Mouse (Mus musculus) neural tube, embryonic 12.5 days (tissue): ENCODE measurements around the gene Ccdc173. TPM values are rescaled to one million over a fixed set of nuclear protein-coding genes. Genes with fewer than 3 reads are reported as not detected.

Source experiments
- ATAC-seq: fragments of 200-750 bp; cut with Nextera tagmentation; 2 replicates; pipeline ENCODE4 v1.8.0; 2017; ENCODE audit warnings: low read depth, mild to moderate bottlenecking, moderate TSS enrichment, moderate library complexity; ENCODE audit not compliant: low FRiP score
- H3K27ac ChIP-seq: fragments of 300-500 bp; sonication (generic); 2 replicates; pipeline ENCODE4 v1.5.1; 2016
- H3K27me3 ChIP-seq: fragments of 300-500 bp; sonication (generic); replicated peaks from 2 replicates; pipeline ENCODE4 v1.6.1; 2016; ENCODE audit warnings: mild to moderate bottlenecking
- H3K36me3 ChIP-seq: fragments of 300-500 bp; sonication (generic); 2 replicates; pipeline ENCODE4 v1.6.1; 2016; ENCODE audit warnings: mild to moderate bottlenecking
- H3K4me1 ChIP-seq: fragments of 300-500 bp; sonication (generic); 2 replicates; pipeline ENCODE4 v1.6.1; 2016
- H3K4me2 ChIP-seq: fragments of 300-500 bp; sonication (generic); replicated peaks from 2 replicates; pipeline ENCODE4 v1.6.1; 2016; ENCODE audit warnings: mild to moderate bottlenecking
- H3K4me3 ChIP-seq: fragments of 300-500 bp; sonication (generic); 2 replicates; pipeline ENCODE4 v1.5.1; 2016
- H3K9ac ChIP-seq: fragments of 300-500 bp; sonication (generic); 2 replicates; pipeline ENCODE4 v1.6.1; 2016; ENCODE audit warnings: mild to moderate bottlenecking
- H3K9me3 ChIP-seq: fragments of 300-500 bp; sonication (generic); 2 replicates; pipeline ENCODE4 v1.6.1; 2016; ENCODE audit warnings: mild to moderate bottlenecking
- WGBS: fragments of 180-500 bp; shearing (Covaris S2); methylation state at CpG from one replicate; pipeline ENCODE4 v1.1.7; 2016; 5-methylcytosine and 5-hydroxymethylcytosine counted together
- polyA plus RNA-seq: library from polyadenylated mRNA; unstranded; fragments of >200 nt; fragmentation: Nextera tagmentation; extraction: Ambion mirVana; gene quantifications from 2 replicates; pipeline ENCODE4 v1.2.1, GENCODE M21; 2016

The Ccdc173 gene
- polyA plus RNA-seq, 1 experiment from 2014 or later = 4.7 TPM

DNA sequence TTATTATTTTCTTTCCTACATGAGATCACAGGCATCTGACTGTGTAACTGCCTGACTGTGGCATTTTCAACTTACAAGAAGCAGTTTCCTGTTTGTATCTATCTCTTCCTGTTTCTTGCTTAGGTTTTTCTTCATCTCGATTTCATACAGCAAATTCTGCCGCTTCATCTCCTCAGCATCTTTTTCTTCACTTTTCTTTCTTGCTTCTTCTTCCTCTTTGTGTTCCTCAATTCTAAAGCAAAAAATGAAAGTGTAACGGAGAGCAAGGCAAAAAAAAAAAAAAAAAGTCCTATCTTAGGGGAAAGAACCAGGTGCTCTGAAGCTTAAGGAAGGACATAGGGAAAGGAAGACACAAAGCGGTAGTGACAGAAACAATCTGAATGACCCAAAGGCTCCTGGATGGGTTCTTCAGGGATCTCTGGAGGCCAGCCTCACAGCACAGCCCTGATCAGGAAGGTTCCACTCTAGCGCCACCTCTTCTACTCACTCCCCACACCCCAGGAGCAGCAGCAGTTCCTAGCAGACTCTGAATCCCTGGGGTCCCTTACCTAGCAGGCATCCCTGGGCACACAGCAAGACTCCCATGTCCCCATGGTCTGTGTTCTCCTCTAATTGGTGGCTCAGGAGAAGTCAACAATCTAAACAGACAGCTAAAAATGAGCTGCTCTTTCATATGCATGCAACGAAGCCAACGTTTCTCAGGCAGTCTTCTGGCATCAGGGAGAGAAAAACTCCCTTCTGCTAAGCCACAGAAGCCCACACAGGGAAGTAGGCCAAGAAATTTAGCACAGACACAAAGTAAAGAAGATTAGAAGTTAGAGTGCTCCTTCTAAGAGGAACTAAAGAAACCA, 11.2 kb downstream of the Ccdc173 start:
- 73% methylated on average over 7 of the region's 7 CpGs for WGBS
- H3K36me3 ChIP-seq = peaks cover 18% of the 10 kb centered on the region
- H3K27ac ChIP-seq = no peak overlapping the region
- no peak for ATAC-seq
- H3K4me1 ChIP-seq = no peaks in the 10 kb centered on the region
- no peak overlapping the region for H3K4me2 ChIP-seq
- no peak overlapping the region for H3K9ac ChIP-seq
- H3K4me3 ChIP-seq = no peak overlapping the region
- no peaks in the 10 kb centered on the region for H3K9me3 ChIP-seq
- no peaks in the 10 kb centered on the region for H3K27me3 ChIP-seq

DNA sequence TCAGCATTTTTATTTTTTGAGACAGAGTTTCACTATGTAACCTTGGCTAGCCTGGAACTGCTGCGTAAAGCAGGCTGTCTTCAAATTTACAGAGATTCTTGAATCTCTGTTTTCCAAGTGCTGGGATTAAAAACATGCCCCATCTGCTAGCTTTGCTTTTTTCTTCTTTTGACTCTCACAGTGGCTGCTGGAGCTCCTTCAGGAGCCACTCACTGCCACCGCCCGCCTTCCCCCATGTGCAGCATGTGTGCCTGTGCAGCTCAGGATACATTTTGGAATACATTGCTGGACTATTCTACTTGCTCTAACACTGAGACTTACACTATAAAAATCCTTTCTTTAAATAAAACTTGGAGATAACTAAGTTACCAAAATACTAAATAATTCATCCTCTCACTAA, 16.0 kb downstream of the Ccdc173 start:
- Histone ChIP-seq H3K27me3 (no peaks in the 10 kb centered on the region), H3K4me2 (no peak overlapping the region), H3K9me3 (no peaks in the 10 kb centered on the region), H3K4me1 (no peaks in the 10 kb centered on the region), H3K36me3 (peaks cover 11% of the 10 kb centered on the region), H3K9ac (no peak overlapping the region), H3K27ac (no peak overlapping the region), H3K4me3 (no peak overlapping the region)
- no peak for ATAC-seq
- 96% methylated on average over 3 of the region's 3 CpGs for WGBS

DNA sequence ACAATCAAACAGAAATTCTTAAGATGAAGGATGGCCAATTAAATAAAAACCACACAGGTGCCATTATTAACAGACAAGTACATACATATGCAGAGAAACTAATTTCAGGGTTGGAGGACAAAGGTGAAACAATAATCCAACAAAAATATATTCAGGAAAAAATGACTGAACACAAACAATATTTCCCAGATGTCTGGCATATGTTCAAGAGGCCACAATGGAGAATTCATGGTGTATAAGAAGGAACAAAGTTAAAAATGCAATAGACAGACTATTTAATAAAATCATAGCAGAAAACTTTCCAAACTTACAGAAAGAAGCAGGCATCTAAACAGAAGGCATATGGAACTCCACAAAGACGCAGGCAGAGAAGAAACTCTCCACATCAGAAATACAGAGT, 24.7 kb downstream of the Ccdc173 start:
- no peaks in the 10 kb centered on the region for H3K27me3 ChIP-seq
- ATAC-seq = no peak
- WGBS = 76% methylated on average over 1 of the region's 1 CpGs
- no peaks in the 10 kb centered on the region for H3K9me3 ChIP-seq
- H3K4me3 ChIP-seq = no peak overlapping the region
- H3K4me2 ChIP-seq = no peak overlapping the region
- no peak overlapping the region for H3K9ac ChIP-seq
- H3K4me1 ChIP-seq = peaks cover 8% of the 10 kb centered on the region; the same call in 1 of the 2 replicates
- H3K27ac ChIP-seq = no peak overlapping the region
- peaks cover 5% of the 10 kb centered on the region; the same call in 1 of the 2 replicates for H3K36me3 ChIP-seq

GRCm38 (mm10) chr2:69763340-69763739, 26.0 kb downstream of the Ccdc173 start:
- Histone ChIP-seq H3K4me1 (peaks cover 8% of the 10 kb centered on the region; the same call in 1 of the 2 replicates), H3K4me2 (no peak overlapping the region), H3K27ac (no peak overlapping the region), H3K36me3 (peaks cover 5% of the 10 kb centered on the region; the same call in 1 of the 2 replicates), H3K27me3 (no peaks in the 10 kb centered on the region), H3K4me3 (no peak overlapping the region), H3K9me3 (no peaks in the 10 kb centered on the region), H3K9ac (no peak overlapping the region)
- no peak for ATAC-seq
- 95% methylated on average over 4 of the region's 4 CpGs for WGBS

GRCm38 (mm10) chr2:69760980-69761379, 28.4 kb downstream of the Ccdc173 start:
- ATAC-seq = peak; percentile 66
- H3K27ac ChIP-seq = no peak overlapping the region

GRCm38 (mm10) chr2:69745091-69745490, 44.3 kb downstream of the Ccdc173 start:
- Histone ChIP-seq H3K9ac (no peak overlapping the region), H3K36me3 (peaks cover 51% of the 10 kb centered on the region), H3K27me3 (no peaks in the 10 kb centered on the region), H3K9me3 (peaks cover 5% of the 10 kb centered on the region; the same call in 1 of the 2 replicates), H3K27ac (no peak overlapping the region), H3K4me2 (no peak overlapping the region), H3K4me3 (no peak overlapping the region), H3K4me1 (no peaks in the 10 kb centered on the region)
- 92% methylated on average over 1 of the region's 1 CpGs for WGBS
- ATAC-seq = no peak

More at GRCm38 (mm10) chr2:69760980-69761379, 28.4 kb downstream of the Ccdc173 start:
- Histone ChIP-seq H3K9ac (no peak overlapping the region), H3K36me3 (peaks cover 2% of the 10 kb centered on the region; the same call in 1 of the 2 replicates), H3K4me2 (no peak overlapping the region), H3K27me3 (no peaks in the 10 kb centered on the region), H3K4me1 (peaks cover 8% of the 10 kb centered on the region; the same call in 1 of the 2 replicates), H3K9me3 (no peaks in the 10 kb centered on the region), H3K4me3 (no peak overlapping the region)
- WGBS = 35% methylated on average over 5 of the region's 5 CpGs

DNA sequence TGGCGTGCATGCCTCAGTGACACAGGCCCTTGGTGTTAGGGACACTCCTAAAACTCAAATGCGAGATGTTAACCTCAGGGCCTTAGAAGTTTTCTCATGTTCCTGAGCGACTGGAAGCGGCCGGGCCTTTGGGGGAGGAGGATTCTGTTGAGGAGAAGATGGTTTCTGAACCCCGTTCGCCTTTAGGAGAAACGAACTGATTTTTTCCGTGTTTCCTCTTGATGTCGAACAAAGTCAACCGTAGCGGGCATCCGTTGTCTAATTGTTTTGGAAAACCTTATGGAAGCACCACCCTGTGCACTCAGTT, 65.9 kb downstream of the Ccdc173 start:
- Histone ChIP-seq H3K27ac (no peak overlapping the region), H3K36me3 (no peaks in the 10 kb centered on the region), H3K4me1 (peaks cover 9% of the 10 kb centered on the region), H3K27me3 (no peaks in the 10 kb centered on the region; the same call in 1 of the 2 replicates), H3K9ac (peak overlapping the region; percentile 73), H3K9me3 (no peaks in the 10 kb centered on the region), H3K4me2 (peak overlapping the region; percentile 80), H3K4me3 (peak overlapping the region; percentile 96)
- no peak for ATAC-seq
- WGBS = 1% methylated on average over 13 of the region's 13 CpGs

DNA sequence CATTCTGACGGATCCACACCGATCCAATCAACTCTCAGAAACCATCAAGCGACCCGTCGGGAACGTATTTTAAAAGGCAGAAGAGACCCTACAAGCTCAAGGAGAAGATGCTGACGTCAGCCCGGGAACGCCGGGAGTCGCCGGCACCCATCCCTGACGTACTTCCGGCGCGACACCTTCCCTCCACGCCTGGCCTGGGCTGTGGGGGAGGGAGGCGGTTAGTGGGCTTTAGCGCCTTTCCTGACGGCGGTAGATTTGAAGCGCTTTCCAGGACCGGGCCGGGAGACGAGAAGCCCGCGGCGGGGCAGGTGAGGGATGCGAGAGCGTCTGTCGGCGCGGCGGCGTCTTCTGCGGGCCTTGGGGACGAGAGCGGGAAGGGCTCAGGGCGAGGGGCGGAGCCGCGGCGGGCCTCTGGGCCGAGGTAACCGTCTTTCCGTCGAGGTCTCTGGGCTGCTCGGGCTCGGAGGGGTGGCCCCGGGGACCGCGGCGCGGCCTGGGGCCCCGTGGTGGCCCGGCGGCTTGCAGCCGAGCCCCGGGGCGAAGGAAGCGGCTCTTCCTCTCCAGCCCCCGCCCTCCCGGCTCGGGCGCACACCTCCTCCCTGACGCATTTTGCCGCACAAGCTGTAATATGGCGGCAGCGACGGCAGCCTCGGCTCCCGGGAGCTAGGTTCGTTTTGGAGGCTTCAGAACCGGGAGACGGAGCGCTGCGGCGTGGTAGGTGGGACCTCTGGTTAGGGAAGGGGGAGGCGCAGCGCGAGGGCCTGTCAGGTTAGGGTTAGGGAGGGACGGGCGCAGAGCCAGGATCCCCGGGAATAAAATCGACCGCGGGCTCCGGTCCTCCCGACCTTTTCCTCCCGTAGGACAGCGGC, 66.5 kb downstream of the Ccdc173 start:
- Histone ChIP-seq H3K4me1 (peaks cover 9% of the 10 kb centered on the region), H3K36me3 (no peaks in the 10 kb centered on the region), H3K9me3 (no peaks in the 10 kb centered on the region), H3K4me2 (peak overlapping the region; percentile 80), H3K27ac (peak overlapping the region; percentile 32; the same call in 1 of the 2 replicates), H3K4me3 (peak overlapping the region; percentile 96), H3K9ac (peak overlapping the region; percentile 73), H3K27me3 (no peaks in the 10 kb centered on the region; the same call in 1 of the 2 replicates)
- WGBS = under 1% methylated on average over 91 of the region's 91 CpGs
- peak; percentile 98 for ATAC-seq

DNA sequence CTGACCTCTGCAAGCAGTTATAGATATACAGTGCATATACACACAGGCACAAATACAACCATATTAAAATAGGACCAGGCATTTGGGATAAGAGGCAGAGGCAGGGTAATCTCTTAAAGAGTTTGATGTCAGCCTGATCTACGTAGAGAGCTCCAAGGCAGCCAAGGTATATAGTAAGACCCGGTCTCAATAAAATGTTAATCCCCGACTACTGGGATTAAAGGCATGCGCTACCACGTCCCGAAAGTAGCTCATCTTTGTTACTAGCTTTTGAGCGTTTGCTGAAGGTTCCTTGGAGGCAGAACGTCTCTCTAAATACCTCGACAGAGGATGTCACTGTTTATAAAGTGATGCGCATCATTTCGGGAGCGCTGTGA, 67.1 kb downstream of the Ccdc173 start, which contains the start of gene Ppig:
TSS of gene Ppig (plus strand) at position 273 of the 377 bp plus-strand sequence.
- Histone ChIP-seq H3K4me1 (peaks cover 9% of the 10 kb centered on the region), H3K36me3 (no peaks in the 10 kb centered on the region), H3K4me2 (peak within 1 kb of the TSS; percentile 80), H3K9ac (peak within 1 kb of the TSS; percentile 73), H3K4me3 (peak within 1 kb of the TSS; percentile 96), H3K27me3 (no peaks in the 10 kb centered on the region; the same call in 1 of the 2 replicates), H3K27ac (peak within 1 kb of the TSS; percentile 32; the same call in 1 of the 2 replicates), H3K9me3 (no peaks in the 10 kb centered on the region)
- 6% methylated on average over 12 of the region's 12 CpGs for WGBS
- ATAC-seq = peak; percentile 34; the same call in 1 of the 2 replicates

GRCm38 (mm10) chr2:69719121-69719520, 70.3 kb downstream of the Ccdc173 start:
- Histone ChIP-seq H3K9ac (no peak overlapping the region), H3K9me3 (no peaks in the 10 kb centered on the region), H3K27me3 (no peaks in the 10 kb centered on the region; the same call in 1 of the 2 replicates), H3K4me1 (peaks cover 5% of the 10 kb centered on the region), H3K27ac (no peak overlapping the region), H3K36me3 (no peaks in the 10 kb centered on the region), H3K4me2 (no peak overlapping the region), H3K4me3 (no peak overlapping the region)
- no peak for ATAC-seq
- 83% methylated on average over 1 of the region's 1 CpGs for WGBS

DNA sequence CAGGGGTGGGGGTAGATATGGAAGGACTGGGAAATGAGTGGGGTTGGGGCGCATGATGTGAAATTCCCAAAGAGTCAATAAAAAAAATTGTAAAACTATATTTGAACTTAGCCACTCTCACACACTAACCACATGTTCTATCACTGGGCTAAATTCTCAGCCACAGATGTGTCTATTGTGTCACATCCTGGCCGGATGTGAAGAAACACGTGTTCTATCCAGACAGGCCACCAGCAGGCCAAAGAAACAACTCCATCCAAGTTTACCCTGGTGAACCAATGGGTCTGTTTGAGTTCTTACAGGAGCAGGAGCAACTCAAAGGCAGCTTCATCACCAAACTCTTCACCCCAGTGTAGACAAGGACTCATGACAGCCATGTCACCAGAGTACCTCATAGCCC, 72.9 kb downstream of the Ccdc173 start:
- Histone ChIP-seq H3K4me2 (no peak overlapping the region), H3K27me3 (no peaks in the 10 kb centered on the region; the same call in 1 of the 2 replicates), H3K4me3 (no peak overlapping the region), H3K9ac (no peak overlapping the region), H3K9me3 (no peaks in the 10 kb centered on the region), H3K36me3 (no peaks in the 10 kb centered on the region), H3K4me1 (no peaks in the 10 kb centered on the region), H3K27ac (no peak overlapping the region)
- WGBS = 74% methylated on average over 3 of the region's 3 CpGs
- ATAC-seq = no peak

GRCm38 (mm10) chr2:69714126-69714525, 75.2 kb downstream of the Ccdc173 start:
- no peak overlapping the region for H3K9ac ChIP-seq
- H3K4me2 ChIP-seq = no peak overlapping the region
- no peaks in the 10 kb centered on the region for H3K4me1 ChIP-seq
- H3K27ac ChIP-seq = no peak overlapping the region
- no peak overlapping the region for H3K4me3 ChIP-seq
- no peak for ATAC-seq
- no peaks in the 10 kb centered on the region for H3K9me3 ChIP-seq
- no peaks in the 10 kb centered on the region for H3K27me3 ChIP-seq
- H3K36me3 ChIP-seq = peaks cover 7% of the 10 kb centered on the region; the same call in 1 of the 2 replicates
- WGBS = 86% methylated on average over 5 of the region's 5 CpGs
